Mouse (Mus musculus): ENCODE data around the gene Thy1. TPM values are rescaled to one million over a fixed set of nuclear protein-coding genes. Genes with fewer than 3 reads are reported as not detected.

The Thy1 gene
- polyA plus RNA-seq, 1 experiment from 2014 or later: 21.5 TPM

DNA sequence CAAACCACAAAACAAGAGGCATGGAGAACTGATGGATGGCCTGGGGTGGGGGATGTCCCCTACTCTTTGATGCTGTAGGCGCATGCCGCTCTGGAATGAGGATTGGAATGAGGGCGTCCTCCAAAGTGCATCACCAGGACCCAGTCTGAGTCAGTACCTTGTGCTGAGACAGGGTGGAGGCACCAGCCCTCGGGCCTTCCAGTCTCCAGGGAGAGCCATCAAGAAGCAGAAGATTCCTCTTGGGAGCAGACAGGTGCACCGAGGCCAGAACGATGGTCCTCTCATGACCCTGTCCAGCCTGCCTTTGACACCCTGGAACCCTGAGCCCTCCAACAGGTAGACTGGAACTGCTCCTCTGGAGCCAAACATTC lies 24.8 kb downstream of the Thy1 start:
- Histone ChIP-seq H3K4me2 (ENCODE audit: low read depth, low read length) (peak overlapping the region; percentile 85), H3K9me3 (replicated peaks; ENCODE audit: control insufficient read depth, low read length) (no peaks in the 10 kb centered on the region), H3K27me3 (ENCODE audit: control insufficient read depth, insufficient read depth, low read length) (no peaks in the 10 kb centered on the region), H3K9ac (ENCODE audit: low read length) (peak overlapping the region; percentile 78; the same call in 1 of the 2 replicates), H3K4me1 (ENCODE audit: control insufficient read depth, insufficient read depth, low read length) (peaks cover 39% of the 10 kb centered on the region), H3K4me3 (ENCODE audit: low read length) (peak overlapping the region; percentile 74), H3K27ac (ENCODE audit: low read length) (peak overlapping the region; percentile 70), H3K36me3 (ENCODE audit: control insufficient read depth, insufficient read depth) (no peaks in the 10 kb centered on the region)
- ATAC-seq (replicated peaks; ENCODE audit: extremely low read depth, insufficient read depth, low FRiP score): no peak
- 66% methylated on average over 6 of the region's 6 CpGs for WGBS

GRCm38 (mm10) chr9:44069252-44069651 lies 26.1 kb downstream of the Thy1 start:
- H3K27ac ChIP-seq (ENCODE audit: low read length): peak overlapping the region; percentile 95
- H3K4me2 ChIP-seq (ENCODE audit: low read depth, low read length): peak overlapping the region; percentile 63
- no peaks in the 10 kb centered on the region for H3K36me3 ChIP-seq (ENCODE audit: control insufficient read depth, insufficient read depth)
- H3K4me3 ChIP-seq (ENCODE audit: low read length): peak overlapping the region; percentile 60
- H3K27me3 ChIP-seq (ENCODE audit: control insufficient read depth, insufficient read depth, low read length): no peaks in the 10 kb centered on the region
- peaks cover 45% of the 10 kb centered on the region for H3K4me1 ChIP-seq (ENCODE audit: control insufficient read depth, insufficient read depth, low read length)
- no peaks in the 10 kb centered on the region for H3K9me3 ChIP-seq (replicated peaks; ENCODE audit: control insufficient read depth, low read length)
- H3K9ac ChIP-seq (ENCODE audit: low read length): peak overlapping the region; percentile 81
- ATAC-seq (replicated peaks; ENCODE audit: extremely low read depth, insufficient read depth, low FRiP score): peak; percentile 6; the same call in 1 of the 2 replicates
- 15% methylated on average over 7 of the region's 7 CpGs for WGBS

DNA sequence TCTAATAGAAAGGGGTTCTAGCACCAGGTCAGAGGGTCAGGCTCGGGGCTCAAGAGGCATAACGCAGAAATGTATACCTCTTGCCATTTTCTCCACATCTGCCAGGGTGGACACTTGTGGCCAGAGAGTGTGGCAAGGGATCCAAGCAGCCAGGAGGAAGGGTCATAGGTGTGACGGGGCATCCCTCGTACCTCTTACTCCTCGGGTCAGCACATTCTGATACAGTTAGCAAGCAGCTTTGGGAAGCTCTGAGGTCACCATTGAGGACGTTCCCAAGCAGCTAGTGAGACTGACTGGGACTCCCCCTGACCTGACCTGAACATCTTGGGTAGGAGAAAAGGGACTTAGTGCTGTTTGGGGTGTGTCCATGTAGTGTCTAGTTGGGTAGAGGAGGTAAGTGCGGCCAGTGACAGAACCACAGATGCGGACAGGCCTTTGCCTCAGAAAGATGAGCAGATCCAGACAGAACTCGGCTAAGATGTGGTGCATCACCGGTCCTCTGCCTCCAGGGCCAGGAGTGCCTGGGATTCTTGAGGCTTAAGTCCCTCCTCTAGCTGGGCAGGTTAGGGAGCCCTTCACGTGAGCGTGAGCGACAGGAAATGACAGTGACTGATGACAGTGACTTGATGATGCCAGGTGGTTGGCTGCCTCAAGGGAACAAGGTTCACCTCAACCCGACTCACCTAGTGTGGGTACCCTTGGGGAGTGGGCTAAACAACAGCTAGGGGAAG lies 27.1 kb downstream of the Thy1 start:
- Histone ChIP-seq H3K9ac (ENCODE audit: low read length) (peak overlapping the region; percentile 81), H3K27ac (ENCODE audit: low read length) (peak overlapping the region; percentile 95), H3K4me3 (ENCODE audit: low read length) (peak overlapping the region; percentile 60), H3K4me1 (ENCODE audit: control insufficient read depth, insufficient read depth, low read length) (peaks cover 45% of the 10 kb centered on the region), H3K9me3 (replicated peaks; ENCODE audit: control insufficient read depth, low read length) (no peaks in the 10 kb centered on the region), H3K27me3 (ENCODE audit: control insufficient read depth, insufficient read depth, low read length) (no peaks in the 10 kb centered on the region), H3K36me3 (ENCODE audit: control insufficient read depth, insufficient read depth) (no peaks in the 10 kb centered on the region), H3K4me2 (ENCODE audit: low read depth, low read length) (peak overlapping the region; percentile 63)
- ATAC-seq (replicated peaks; ENCODE audit: extremely low read depth, insufficient read depth, low FRiP score): no peak
- WGBS: 37% methylated on average over 14 of the region's 14 CpGs

DNA sequence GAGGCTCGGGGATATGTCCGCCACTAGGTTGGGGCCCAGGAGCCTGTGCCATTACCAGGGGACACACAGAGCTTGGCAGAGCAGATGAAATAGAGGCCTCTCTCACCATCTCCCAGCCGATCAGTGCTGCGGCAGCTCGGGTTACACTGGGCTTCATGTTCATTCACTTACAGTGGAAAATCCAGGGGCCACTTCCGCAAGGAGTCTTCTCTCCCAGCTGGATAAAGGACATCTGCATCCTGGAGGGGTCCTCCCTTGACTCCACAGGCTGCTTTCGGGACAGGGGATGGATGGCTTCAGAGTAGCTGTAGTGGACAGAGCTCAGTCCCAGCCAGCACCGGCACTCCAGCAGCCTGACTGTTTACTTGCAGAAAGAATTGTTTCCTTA lies 27.7 kb downstream of the Thy1 start:
- Histone ChIP-seq H3K36me3 (ENCODE audit: control insufficient read depth, insufficient read depth) (no peaks in the 10 kb centered on the region), H3K4me1 (ENCODE audit: control insufficient read depth, insufficient read depth, low read length) (peaks cover 47% of the 10 kb centered on the region), H3K27me3 (ENCODE audit: control insufficient read depth, insufficient read depth, low read length) (no peaks in the 10 kb centered on the region), H3K27ac (ENCODE audit: low read length) (peak overlapping the region; percentile 38; the same call in 1 of the 2 replicates), H3K4me3 (ENCODE audit: low read length) (peak overlapping the region; percentile 60), H3K9me3 (replicated peaks; ENCODE audit: control insufficient read depth, low read length) (no peaks in the 10 kb centered on the region), H3K4me2 (ENCODE audit: low read depth, low read length) (peak overlapping the region; percentile 63), H3K9ac (ENCODE audit: low read length) (peak overlapping the region; percentile 81)
- 21% methylated on average over 8 of the region's 8 CpGs for WGBS
- no peak for ATAC-seq (replicated peaks; ENCODE audit: extremely low read depth, insufficient read depth, low FRiP score)

GRCm38 (mm10) chr9:44071914-44072598 lies 28.9 kb downstream of the Thy1 start:
- H3K4me3 ChIP-seq (ENCODE audit: low read length): peak overlapping the region; percentile 13; the same call in 1 of the 2 replicates
- H3K9ac ChIP-seq (ENCODE audit: low read length): peak overlapping the region; percentile 39
- H3K9me3 ChIP-seq (replicated peaks; ENCODE audit: control insufficient read depth, low read length): no peaks in the 10 kb centered on the region
- no peaks in the 10 kb centered on the region for H3K27me3 ChIP-seq (ENCODE audit: control insufficient read depth, insufficient read depth, low read length)
- peak overlapping the region; percentile 64 for H3K27ac ChIP-seq (ENCODE audit: low read length)
- 0 out of 2 replicates have a peak, but pooled peaks cover 2% of the 10 kb centered on the region for H3K36me3 ChIP-seq (ENCODE audit: control insufficient read depth, insufficient read depth)
- 22% methylated on average over 11 of the region's 11 CpGs for WGBS
- peak overlapping the region; percentile 63 for H3K4me2 ChIP-seq (ENCODE audit: low read depth, low read length)
- H3K4me1 ChIP-seq (ENCODE audit: control insufficient read depth, insufficient read depth, low read length): peaks cover 57% of the 10 kb centered on the region
- no peak for ATAC-seq (replicated peaks; ENCODE audit: extremely low read depth, insufficient read depth, low FRiP score)

GRCm38 (mm10) chr9:44072599-44072915 lies 29.4 kb downstream of the Thy1 start:
- no peaks in the 10 kb centered on the region for H3K27me3 ChIP-seq (ENCODE audit: control insufficient read depth, insufficient read depth, low read length)
- no peaks in the 10 kb centered on the region for H3K9me3 ChIP-seq (replicated peaks; ENCODE audit: control insufficient read depth, low read length)
- no peak; the same call in 1 of the 2 replicates for ATAC-seq (replicated peaks; ENCODE audit: extremely low read depth, insufficient read depth, low FRiP score)
- H3K4me2 ChIP-seq (ENCODE audit: low read depth, low read length): peak overlapping the region; percentile 63
- WGBS: 26% methylated on average over 4 of the region's 4 CpGs
- peaks cover 55% of the 10 kb centered on the region for H3K4me1 ChIP-seq (ENCODE audit: control insufficient read depth, insufficient read depth, low read length)
- 0 out of 2 replicates have a peak, but pooled peaks cover 2% of the 10 kb centered on the region for H3K36me3 ChIP-seq (ENCODE audit: control insufficient read depth, insufficient read depth)
- H3K4me3 ChIP-seq (ENCODE audit: low read length): no peak overlapping the region
- peak overlapping the region; percentile 39 for H3K9ac ChIP-seq (ENCODE audit: low read length)
- H3K27ac ChIP-seq (ENCODE audit: low read length): peak overlapping the region; percentile 64

DNA sequence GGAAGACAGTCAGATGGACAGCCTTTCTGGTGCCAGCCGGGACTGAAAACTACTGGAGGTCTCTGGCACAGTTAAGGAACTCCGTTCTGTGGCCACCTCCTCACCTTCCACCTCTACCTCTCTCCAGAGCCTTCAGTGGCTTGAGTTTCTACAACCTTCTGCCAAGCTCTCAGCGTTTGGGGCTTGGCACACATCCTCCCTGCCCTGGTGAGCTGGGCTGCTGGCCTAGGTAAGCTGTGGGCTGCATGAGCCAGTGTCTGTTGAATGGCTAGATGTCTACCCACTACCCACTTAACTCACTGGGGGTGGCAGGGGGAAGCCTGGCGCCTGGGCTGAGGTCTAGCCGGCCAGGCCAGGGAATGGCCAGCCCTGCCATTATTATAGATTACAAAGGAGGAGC lies 29.9 kb downstream of the Thy1 start:
- Histone ChIP-seq H3K36me3 (ENCODE audit: control insufficient read depth, insufficient read depth) (0 out of 2 replicates have a peak, but pooled peaks cover 2% of the 10 kb centered on the region), H3K27ac (ENCODE audit: low read length) (peak overlapping the region; percentile 64), H3K9me3 (replicated peaks; ENCODE audit: control insufficient read depth, low read length) (no peaks in the 10 kb centered on the region), H3K27me3 (ENCODE audit: control insufficient read depth, insufficient read depth, low read length) (no peaks in the 10 kb centered on the region), H3K4me1 (ENCODE audit: control insufficient read depth, insufficient read depth, low read length) (peaks cover 57% of the 10 kb centered on the region), H3K4me2 (ENCODE audit: low read depth, low read length) (peak overlapping the region; percentile 63; the same call in 1 of the 2 replicates), H3K4me3 (ENCODE audit: low read length) (no peak overlapping the region), H3K9ac (ENCODE audit: low read length) (peak overlapping the region; percentile 23; the same call in 1 of the 2 replicates)
- WGBS: 56% methylated on average over 5 of the region's 5 CpGs
- no peak for ATAC-seq (replicated peaks; ENCODE audit: extremely low read depth, insufficient read depth, low FRiP score)

DNA sequence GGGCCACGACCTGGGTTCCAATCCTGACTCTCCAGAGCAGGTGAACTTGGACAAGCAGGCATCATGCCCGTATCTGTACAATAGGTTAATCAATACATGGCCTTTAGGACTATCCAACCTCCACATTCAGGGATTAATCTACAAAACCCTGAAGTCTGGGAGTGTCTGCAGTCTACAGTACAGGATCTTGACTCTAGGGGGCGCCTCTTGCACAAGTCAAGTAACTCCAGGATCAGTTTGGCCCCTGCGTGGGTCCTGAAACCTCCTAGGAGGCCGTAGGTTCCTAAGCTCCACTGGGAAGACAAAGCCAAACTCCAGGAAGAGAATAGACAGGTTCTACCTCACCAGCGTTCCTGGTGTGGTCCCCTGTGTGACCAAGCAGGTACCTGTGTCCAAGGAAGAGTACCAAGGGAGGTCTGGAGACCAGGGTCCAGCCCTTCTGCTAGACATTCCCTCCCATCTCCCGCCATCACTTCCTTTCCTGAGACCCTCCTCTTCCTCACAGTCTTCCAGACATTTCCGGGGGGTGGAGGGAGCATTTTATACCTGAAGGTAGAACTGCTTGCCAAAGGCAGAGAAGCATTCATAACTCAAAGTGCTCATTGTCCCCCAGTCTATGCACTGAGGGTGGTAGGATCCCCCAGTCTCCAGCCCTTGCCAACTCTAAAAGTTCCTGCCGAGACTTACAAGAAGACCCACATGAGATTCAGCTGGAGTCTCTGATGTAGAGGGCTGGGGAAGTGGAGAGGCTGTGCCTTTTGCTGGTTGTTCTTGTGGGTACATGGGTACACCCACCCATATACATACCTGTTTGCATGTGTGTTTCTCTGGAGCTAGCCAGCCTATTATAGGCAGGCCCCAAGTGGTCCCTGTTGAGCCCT lies 31.5 kb downstream of the Thy1 start:
- 0 out of 2 replicates have a peak, but pooled peaks cover 2% of the 10 kb centered on the region for H3K36me3 ChIP-seq (ENCODE audit: control insufficient read depth, insufficient read depth)
- WGBS: 70% methylated on average over 9 of the region's 9 CpGs
- no peaks in the 10 kb centered on the region for H3K27me3 ChIP-seq (ENCODE audit: control insufficient read depth, insufficient read depth, low read length)
- H3K27ac ChIP-seq (ENCODE audit: low read length): no peak overlapping the region
- no peak overlapping the region for H3K9ac ChIP-seq (ENCODE audit: low read length)
- peaks cover 62% of the 10 kb centered on the region for H3K4me1 ChIP-seq (ENCODE audit: control insufficient read depth, insufficient read depth, low read length)
- ATAC-seq (replicated peaks; ENCODE audit: extremely low read depth, insufficient read depth, low FRiP score): no peak
- no peak overlapping the region for H3K4me3 ChIP-seq (ENCODE audit: low read length)
- H3K9me3 ChIP-seq (replicated peaks; ENCODE audit: control insufficient read depth, low read length): no peaks in the 10 kb centered on the region
- no peak overlapping the region for H3K4me2 ChIP-seq (ENCODE audit: low read depth, low read length)

Measured in heart, embryonic 16.5 days (tissue).